Mouse (Mus musculus) frontal cortex, adult 2 months (tissue): ENCODE measurements at regions not wholly inside any gene's neighbourhood (a gene's known extent, or its start where the extent isn't known, plus 50 kb on each side); places are given as distances from the start of the nearest gene placed in this dataset.
A peak's percentile ranks its signal among the peaks of the same experiment; 100 is the strongest.

ENCODE experiments used
- DNase-seq, 2 experiments: peaks; one replicate each; pipeline ENCODE4 v3.0.0; 2022; ENCODE audit warnings: low spot score in 1 of 2; ENCODE audit errors: extremely low spot score in 1 of 2

DNA sequence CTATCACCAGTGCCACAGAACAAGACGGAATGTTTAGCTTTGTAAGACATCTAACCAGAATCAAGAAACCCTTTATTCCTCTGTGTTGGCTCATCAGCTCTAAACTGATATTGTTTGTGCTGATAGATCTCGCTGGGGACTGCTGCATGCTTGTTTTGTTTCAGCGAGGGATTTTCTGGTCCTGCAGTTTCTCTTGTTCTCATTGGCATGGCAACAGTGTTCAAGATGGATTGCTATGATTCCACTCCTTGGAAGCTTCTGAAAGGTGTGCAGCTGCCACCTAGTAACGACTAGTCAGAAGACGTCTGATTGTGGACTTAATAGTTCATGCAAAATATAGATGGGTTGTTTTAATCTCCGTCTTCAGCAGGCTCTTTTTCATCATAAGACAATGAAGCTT lies 591.2 kb downstream of the Sorcs1 start:
- peak in 1 of 2 experiments; percentile 6 for DNase-seq

GRCm38 (mm10) chr19:50077427-50078040 lies 600.9 kb downstream of the Sorcs1 start:
- DNase-seq, result no peak

DNA sequence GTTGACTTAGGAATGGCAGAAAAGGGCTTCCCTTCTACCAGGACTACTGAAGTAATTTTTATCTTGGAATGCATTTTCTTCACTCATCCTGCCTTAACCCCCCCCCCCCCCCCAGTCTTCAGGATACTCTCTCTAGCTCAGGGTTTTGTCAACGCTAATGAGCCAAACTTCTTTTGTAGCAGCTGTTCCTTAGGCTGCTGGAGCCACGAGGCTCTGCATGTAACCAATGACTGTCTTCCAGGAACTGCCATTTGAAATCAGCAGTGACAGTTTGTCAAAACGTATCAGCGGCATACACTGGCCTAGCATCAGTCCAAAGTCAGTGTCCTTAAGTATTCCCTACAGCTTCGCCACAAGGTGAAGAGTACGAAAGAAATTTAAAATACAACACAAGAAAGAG lies 618.0 kb downstream of the Sorcs1 start:
- no peak for DNase-seq

- DNase-seq, result no peak
Measured at GRCm38 (mm10) chr19:50052910-50053309, 625.5 kb downstream of the Sorcs1 start.

- DNase-seq, result no peak
Measured at GRCm38 (mm10) chr19:50045761-50046160, 632.7 kb downstream of the Sorcs1 start.

DNA sequence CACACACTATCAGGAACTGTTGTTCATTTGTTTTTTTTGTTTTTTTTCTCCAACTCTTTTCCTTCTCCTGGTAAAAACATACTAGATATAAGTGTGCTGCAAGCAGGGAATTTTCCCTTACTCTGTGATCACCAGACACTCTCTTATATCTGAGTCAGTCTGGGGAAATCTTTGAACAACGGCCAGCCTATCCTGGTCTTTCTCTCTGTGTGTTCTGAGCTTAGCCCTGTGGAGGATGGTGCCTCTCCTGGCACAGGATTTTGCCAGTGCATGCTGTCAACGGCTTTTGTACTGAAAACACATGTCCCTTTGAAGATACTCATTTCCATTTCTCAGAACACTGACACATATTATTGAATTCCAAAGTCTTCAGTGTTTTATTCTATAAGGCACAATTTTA lies 664.8 kb downstream of the Sorcs1 start:
- DNase-seq, result peak; percentile 31 to 66

DNA sequence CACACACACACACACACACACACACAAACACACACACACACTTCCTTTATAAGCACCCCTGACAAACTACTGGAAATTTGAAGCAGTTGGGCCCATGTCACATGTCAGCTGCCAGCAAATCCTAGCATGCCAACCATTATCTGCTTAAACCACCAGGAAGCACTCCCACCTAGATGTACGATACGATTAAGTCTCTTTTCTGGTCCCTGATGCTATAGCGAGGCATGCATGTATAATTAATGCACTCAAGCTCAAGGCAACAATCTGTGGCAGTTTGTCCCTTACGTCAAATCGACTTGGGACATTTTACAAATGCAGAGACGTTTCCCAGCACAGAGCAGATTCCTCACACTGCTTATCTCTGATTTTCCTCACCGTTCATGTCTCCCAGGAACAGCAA lies 673.2 kb downstream of the Sorcs1 start:
- DNase-seq, result no peak

GRCm38 (mm10) chr19:49985826-49986225 lies 692.6 kb downstream of the Sorcs1 start:
- no peak for DNase-seq

DNA sequence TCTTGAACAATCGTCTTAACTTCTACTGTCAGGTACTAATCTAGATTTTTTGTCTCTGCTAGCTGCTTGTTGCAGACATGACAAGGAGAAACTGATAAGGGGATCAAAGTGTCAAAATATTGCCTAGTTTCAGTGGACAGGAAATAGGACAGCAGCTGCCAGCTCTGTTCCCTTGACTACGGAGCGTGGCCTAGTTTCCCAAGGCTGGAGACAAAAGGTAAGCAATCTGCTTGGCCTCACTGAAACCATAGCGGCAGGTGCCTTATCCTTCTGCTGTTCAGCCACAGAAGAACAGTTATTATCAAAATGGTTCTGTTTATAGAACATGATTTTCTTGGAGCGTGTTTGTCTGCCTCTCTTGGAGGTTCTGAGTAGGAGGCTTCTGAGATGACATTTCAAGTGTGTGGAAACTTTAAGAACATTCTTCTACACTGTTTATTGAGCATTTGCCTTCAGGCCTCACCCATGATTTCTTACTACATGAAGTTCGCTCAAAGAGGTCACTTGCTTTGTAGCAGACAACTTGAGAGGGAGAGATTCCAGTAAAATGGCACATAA lies 712.1 kb downstream of the Sorcs1 start:
- peak in 1 of 2 experiments; percentile 6 for DNase-seq

- DNase-seq, result no peak
Measured at GRCm38 (mm10) chr19:49964679-49965078, 713.8 kb downstream of the Sorcs1 start.

DNA sequence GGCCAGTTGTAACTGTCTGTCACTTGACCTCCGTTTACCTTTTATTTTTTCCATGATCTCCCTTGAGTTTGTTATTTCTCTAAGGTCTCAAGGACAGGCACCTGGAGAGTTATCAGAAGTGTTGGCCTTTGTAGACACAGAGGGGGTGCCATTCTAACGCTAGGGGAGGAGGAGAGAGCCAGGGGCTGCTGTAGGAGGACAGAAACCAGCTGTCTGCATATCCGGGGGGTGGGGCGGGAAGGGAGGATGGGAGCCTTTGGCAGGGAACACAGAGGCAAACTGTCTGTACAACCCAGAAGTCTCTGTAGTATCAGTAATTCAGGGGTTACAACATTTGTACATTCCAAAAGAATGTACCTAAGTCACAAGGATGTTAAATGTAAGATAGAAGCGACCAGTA lies 719.9 kb downstream of the Sorcs1 start:
- DNase-seq, result no peak

GRCm38 (mm10) chr19:49931202-49931601 lies 747.2 kb downstream of the Sorcs1 start:
- DNase-seq, result no peak

DNA sequence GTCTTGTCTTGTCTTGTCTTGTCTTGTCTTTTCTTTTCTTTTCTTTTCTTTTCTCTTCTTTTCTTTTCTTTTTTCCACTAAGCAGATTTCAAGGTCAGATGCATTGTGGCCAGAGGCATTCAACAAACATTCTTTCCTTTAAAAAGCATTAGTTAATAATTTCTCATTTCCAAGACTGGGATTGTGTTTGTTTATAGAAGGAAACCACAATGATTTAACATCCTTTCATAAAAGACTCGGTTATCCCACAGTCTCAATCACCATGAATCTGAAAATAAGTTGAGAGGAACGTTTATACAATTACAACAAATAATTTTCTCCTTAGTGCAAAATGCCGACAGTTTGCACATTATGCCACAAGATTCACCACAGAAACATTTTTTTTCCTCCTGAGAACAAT lies 766.7 kb downstream of the Sorcs1 start:
- no peak for DNase-seq

GRCm38 (mm10) chr19:49880241-49880640 lies 798.2 kb downstream of the Sorcs1 start:
- no peak for DNase-seq

- DNase-seq, result peak; percentile 11 to 36
Measured at GRCm38 (mm10) chr19:49860761-49861160, 817.7 kb downstream of the Sorcs1 start.

GRCm38 (mm10) chr19:49855481-49856035 lies 822.9 kb downstream of the Sorcs1 start:
- DNase-seq, result peak in 1 of 2 experiments; percentile 4

DNA sequence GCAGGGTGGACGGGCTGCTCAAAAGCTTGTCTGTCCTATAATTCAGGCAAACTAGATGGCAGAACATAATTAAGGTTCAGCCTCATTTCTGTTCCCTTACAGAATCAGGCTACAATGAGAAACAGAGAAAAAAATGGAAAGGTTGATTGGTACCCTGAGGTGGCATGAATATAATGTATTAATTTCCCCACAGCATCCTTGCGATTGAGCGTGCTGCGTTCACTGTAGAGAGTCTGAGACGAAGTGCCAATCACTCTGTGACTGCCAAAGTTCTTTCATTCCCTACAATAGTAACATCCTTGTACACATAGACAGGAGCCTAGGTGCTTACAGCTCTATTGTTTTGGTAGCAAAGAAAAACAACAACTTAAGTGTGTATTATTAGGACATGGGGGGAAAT lies 836.5 kb downstream of the Sorcs1 start:
- no peak for DNase-seq

- DNase-seq, result no peak
Measured at GRCm38 (mm10) chr19:49839153-49839911, 839.1 kb downstream of the Sorcs1 start.

GRCm38 (mm10) chr19:49830918-49831317 lies 847.5 kb downstream of the Sorcs1 start:
- DNase-seq, result no peak

DNA sequence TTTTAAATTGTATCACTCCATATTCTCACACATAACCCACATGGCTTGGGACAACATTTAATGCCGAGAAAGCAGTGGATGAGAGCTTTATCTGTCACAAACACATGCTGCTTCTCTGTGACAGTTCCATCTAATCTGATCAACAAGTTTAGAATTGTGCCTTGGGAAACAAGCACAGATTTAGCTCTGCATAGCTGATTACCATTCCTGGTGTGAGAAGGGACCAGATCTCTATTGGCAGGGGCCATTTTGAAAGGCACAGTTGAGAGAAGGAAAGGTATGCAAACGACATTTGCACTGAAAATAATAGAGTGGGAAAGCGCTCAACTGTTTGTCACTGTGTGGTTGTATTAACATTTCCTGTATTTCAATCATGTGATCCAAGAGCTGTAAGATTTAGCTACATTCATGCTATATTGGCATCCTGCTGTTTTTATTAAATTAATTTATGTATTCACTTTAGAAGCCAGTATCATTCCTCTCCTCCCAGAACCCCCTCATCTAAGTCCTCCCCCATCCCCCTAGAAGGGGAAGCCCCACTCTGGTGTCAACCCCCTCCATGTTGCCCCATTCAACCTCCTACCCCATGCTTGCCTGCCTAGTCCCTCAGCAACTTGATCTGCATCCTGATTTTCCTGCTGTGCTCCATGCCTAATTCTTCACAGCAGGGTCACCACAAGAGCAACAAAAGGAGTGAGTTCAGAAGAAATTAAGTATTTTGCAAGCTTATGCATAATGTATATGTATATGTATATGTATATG lies 872.6 kb downstream of the Sorcs1 start:
- no peak for DNase-seq
